Mouse (Mus musculus): ENCODE measurements around the gene Plac1. TPM values are rescaled to one million over a fixed set of nuclear protein-coding genes. Genes with fewer than 3 reads are reported as not detected.

The Plac1 gene
- total and polyA plus RNA-seq, 3 experiments = not detected

- H3K4me3 ChIP-seq (replicated peaks in 1 of 3; ENCODE audit: low read depth in 2 of 3, low read length in 2 of 3, poor library complexity in 1 of 3) = no peak overlapping the region
- H3K36me3 ChIP-seq (replicated peaks in 1 of 2; ENCODE audit: control insufficient read depth in 1 of 2, insufficient read depth in 1 of 2, low read length in 1 of 2) = no peaks in the 10 kb centered on the region
- no peak overlapping the region for H3K27ac ChIP-seq (ENCODE audit: insufficient read depth, low read depth)
- no peak overlapping the region for H3K9ac ChIP-seq (ENCODE audit: insufficient read depth, low read depth)
- no peaks in the 10 kb centered on the region for H3K9me3 ChIP-seq (replicated peaks; ENCODE audit: low read length)
- in situ Hi-C loops (cut with MboI; ENCODE audit: low pct_ligation_motif_present, low pct_unique_long_range_greater_than_20kb, low sequenced_read_pairs) = no loop called here
- H3K4me2 ChIP-seq (ENCODE audit: insufficient read depth, low read depth, poor library complexity, severe bottlenecking) = no peak overlapping the region
- no peaks in the 10 kb centered on the region for H3K27me3 ChIP-seq (replicated peaks)
- H3K79me2 ChIP-seq (replicated peaks; ENCODE audit: control insufficient read depth, extremely low read depth, insufficient read depth, poor library complexity, severe bottlenecking) = no peaks in the 10 kb centered on the region
- no peak for TF ChIP-seq ZKSCAN1 (IDR thresholded peaks at IDR 0.05; ENCODE audit: borderline replicate concordance, low read depth, low read length)
- TF ChIP-seq MAFK (IDR thresholded peaks at IDR 0.05; ENCODE audit: insufficient replicate concordance, low read length) = no peak
- TF ChIP-seq UBTF (IDR thresholded peaks at IDR 0.05; ENCODE audit: low read depth, low read length) = no peak
- no peak for TF ChIP-seq IRF4 (IDR thresholded peaks at IDR 0.05; ENCODE audit: low read depth, low read length)
- no peak for TF ChIP-seq SMC3 (IDR thresholded peaks at IDR 0.05; ENCODE audit: low read depth, low read length)
- no peak for TF ChIP-seq USF2 (conservative IDR thresholded peaks at IDR 0.05; ENCODE audit: low read depth, low read length)
- TF ChIP-seq JUN (IDR thresholded peaks at IDR 0.05; ENCODE audit: insufficient read depth, low read depth, low read length) = no peak
- no peak for TF ChIP-seq MAZ (IDR thresholded peaks at IDR 0.05; ENCODE audit: low read depth, low read length)
- no peak for TF ChIP-seq TCF12 (IDR thresholded peaks at IDR 0.05; ENCODE audit: low read depth, low read length)
- no peak for TF ChIP-seq USF1 (IDR thresholded peaks at IDR 0.05; ENCODE audit: low read depth, low read length)
- TF ChIP-seq ZNF384 (IDR thresholded peaks at IDR 0.05; ENCODE audit: low read depth, low read length) = no peak
- TF ChIP-seq JUND (conservative IDR thresholded peaks at IDR 0.05; ENCODE audit: low read depth, low read length) = no peak
- TF ChIP-seq ELF1 (IDR thresholded peaks at IDR 0.05; ENCODE audit: low read depth, low read length) = no peak
- no peak for TF ChIP-seq NELFE (IDR thresholded peaks at IDR 0.05; ENCODE audit: low read depth, low read length)
- TF ChIP-seq HCFC1 (IDR thresholded peaks at IDR 0.05; ENCODE audit: low read depth, low read length) = no peak
- no peak for TF ChIP-seq CHD2 (IDR thresholded peaks at IDR 0.05; ENCODE audit: low read length)
- TF ChIP-seq EP300 (IDR thresholded peaks at IDR 0.05; ENCODE audit: low read length) = no peak
- no peak for TF ChIP-seq RCOR1 (conservative IDR thresholded peaks at IDR 0.05; ENCODE audit: low read depth, low read length)
- no peak for TF ChIP-seq MAX (IDR thresholded peaks at IDR 0.05; ENCODE audit: low read length)
- no peak for TF ChIP-seq RAD21 (IDR thresholded peaks at IDR 0.05; ENCODE audit: low read depth, low read length)
- H3K4me1 ChIP-seq (ENCODE audit: control insufficient read depth in 1 of 2, insufficient read depth in 2 of 2) = peaks cover 0 to 7% of the 10 kb centered on the region in 2 experiments; a peak in 1 of 4 replicates
- dilution Hi-C loops (cut with MboI; ENCODE audit: extremely low pct_ligation_motif_present, extremely low pct_unique_long_range_greater_than_20kb, low sequenced_read_pairs) = no loop called here
- no peak for DNase-seq (ENCODE audit: extremely low read depth)
Observed at GRCm38 (mm10) chrX:53204690-53205311, 35.1 kb downstream of the Plac1 start.

GRCm38 (mm10) chrX:53201616-53202015 is 38.3 kb downstream of the Plac1 start:
- H3K9me3 ChIP-seq (replicated peaks; ENCODE audit: low read length) = no peaks in the 10 kb centered on the region
- TF ChIP-seq SMC3 (IDR thresholded peaks at IDR 0.05; ENCODE audit: low read depth, low read length) = no peak
- TF ChIP-seq CHD1 (IDR thresholded peaks at IDR 0.05; ENCODE audit: low read depth, low read length) = no peak
- TF ChIP-seq RCOR1 (conservative IDR thresholded peaks at IDR 0.05; ENCODE audit: low read depth, low read length) = no peak
- no peak for TF ChIP-seq ZNF384 (IDR thresholded peaks at IDR 0.05; ENCODE audit: low read depth, low read length)
- TF ChIP-seq ZKSCAN1 (IDR thresholded peaks at IDR 0.05; ENCODE audit: borderline replicate concordance, low read depth, low read length) = no peak
- TF ChIP-seq CTCF (conservative IDR thresholded peaks at IDR 0.05 in 1 of 2, IDR thresholded peaks at IDR 0.05 in 1 of 2; ENCODE audit: low read depth in 2 of 2, low read length in 2 of 2) = no peak
- no peaks in the 10 kb centered on the region for H3K4me1 ChIP-seq (ENCODE audit: control insufficient read depth in 1 of 2, insufficient read depth in 2 of 2)
- dilution Hi-C loops (cut with MboI; ENCODE audit: extremely low pct_ligation_motif_present, extremely low pct_unique_long_range_greater_than_20kb, low sequenced_read_pairs) (no loop called here), in situ Hi-C loops (cut with MboI; ENCODE audit: low pct_ligation_motif_present, low pct_unique_long_range_greater_than_20kb, low sequenced_read_pairs) (no loop called here)
- no peak overlapping the region for H3K4me2 ChIP-seq (ENCODE audit: insufficient read depth, low read depth, poor library complexity, severe bottlenecking)
- no peak for DNase-seq (ENCODE audit: extremely low read depth)
- no peaks in the 10 kb centered on the region for H3K36me3 ChIP-seq (replicated peaks in 1 of 2; ENCODE audit: control insufficient read depth in 1 of 2, insufficient read depth in 1 of 2, low read length in 1 of 2)
- no peak overlapping the region for H3K4me3 ChIP-seq (replicated peaks in 1 of 3; ENCODE audit: low read depth in 2 of 3, low read length in 2 of 3, poor library complexity in 1 of 3)
- H3K27ac ChIP-seq (ENCODE audit: insufficient read depth, low read depth) = no peak overlapping the region
- no peaks in the 10 kb centered on the region for H3K79me2 ChIP-seq (replicated peaks; ENCODE audit: control insufficient read depth, extremely low read depth, insufficient read depth, poor library complexity, severe bottlenecking)
- H3K9ac ChIP-seq (ENCODE audit: insufficient read depth, low read depth) = no peak overlapping the region
- H3K27me3 ChIP-seq (replicated peaks) = no peaks in the 10 kb centered on the region
